Mouse (Mus musculus): ENCODE results near the gene Gm8232. TPM values are rescaled to one million over a fixed set of nuclear protein-coding genes. Genes with fewer than 3 reads are reported as not detected.
"Not testable (repeated sequence)": the region's sequence is repeated elsewhere in the genome, so short reads cannot be mapped to it uniquely, and the experiment has no call there.

Gene Gm8232
- polyA plus RNA-seq (2015; fragmentation: Nextera tagmentation; extraction: Ambion mirVana) = not detected in 2 replicates

DNA sequence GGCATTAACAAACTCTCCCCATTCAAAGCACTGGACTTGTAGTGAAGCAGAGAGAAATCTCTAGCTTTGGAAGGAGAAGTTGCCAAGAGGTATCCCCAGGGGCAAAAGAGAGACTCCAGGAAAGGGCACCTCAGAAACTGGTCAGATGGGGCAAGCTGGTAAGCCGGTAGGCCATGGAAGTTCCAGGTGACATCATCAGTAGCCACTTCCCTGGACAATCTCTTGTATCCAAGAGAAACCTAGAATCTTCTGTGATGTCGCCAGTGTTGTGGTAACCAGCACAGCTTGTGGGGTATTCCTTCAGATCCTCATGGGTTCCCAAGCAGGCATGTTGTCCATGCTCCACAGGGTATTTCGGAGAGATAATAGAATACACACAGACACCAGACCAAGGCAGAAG, at the start of gene Gm8232:
TSS of gene Gm8232 (plus strand) at position 301 of the 400 bp plus-strand sequence.
- DNase-seq (ENCODE audit: low spot score) = not testable (repeated sequence)

DNA sequence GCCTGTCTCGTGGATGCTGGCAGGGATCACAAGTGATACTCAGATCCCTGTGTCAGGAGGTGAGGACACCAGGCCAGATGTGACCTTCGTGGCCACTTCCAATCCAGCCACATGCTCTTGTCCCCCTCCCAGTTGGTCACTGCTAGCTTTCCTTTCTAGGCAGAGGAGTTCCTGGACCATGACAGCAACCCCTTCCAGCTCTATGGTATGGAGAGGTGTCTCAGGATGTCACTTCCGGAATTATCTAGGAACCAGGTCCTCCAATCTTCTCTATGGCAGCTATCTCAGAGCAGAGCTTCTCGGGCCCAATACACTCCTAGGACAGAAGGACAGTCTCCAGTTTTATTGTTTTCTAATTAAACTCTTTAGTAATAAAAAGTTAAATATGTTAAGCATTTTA, 49.2 kb upstream of the Gm8232 start:
- DNase-seq (ENCODE audit: low spot score) = not testable (repeated sequence)

DNA sequence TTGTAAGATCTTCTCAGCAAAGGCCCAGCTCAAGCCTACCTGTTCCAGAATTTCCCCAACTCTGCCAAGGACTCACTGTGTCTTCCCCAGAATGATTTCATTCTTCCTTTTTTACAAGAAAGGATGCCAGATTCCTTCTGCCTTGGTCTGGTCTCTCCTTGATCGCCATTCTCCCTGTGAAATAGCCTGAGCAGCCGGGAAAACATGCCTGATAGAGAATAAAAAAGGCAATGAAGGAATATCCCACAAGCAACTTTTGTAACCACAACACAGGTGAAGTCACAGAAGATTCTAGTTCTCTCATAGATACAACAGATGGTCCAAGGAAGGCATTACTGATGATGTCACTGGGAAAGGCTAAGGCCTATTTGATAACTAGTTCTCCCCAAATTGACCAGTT, 22.8 kb upstream of the Gm8232 start, which contains the start of gene Gm3371:
TSS of gene Gm3371 (minus strand) at position 101 of the 400 bp plus-strand sequence.
- DNase-seq (ENCODE audit: low spot score) = not testable (repeated sequence)

Other genes with a start within 250 kb of the Gm8232 start
- gene Gm8212, start 236.0 kb upstream of the Gm8232 start, polyA plus RNA-seq (2015; fragmentation: Nextera tagmentation; extraction: Ambion mirVana) = not detected in 2 replicates
- not detected in 2 replicates for gene 4930503E14Rik, start 220.4 kb upstream of the Gm8232 start, polyA plus RNA-seq (2015; fragmentation: Nextera tagmentation; extraction: Ambion mirVana)
- gene Gm8220, start 148.1 kb upstream of the Gm8232 start, polyA plus RNA-seq (2015; fragmentation: Nextera tagmentation; extraction: Ambion mirVana) = not detected in 2 replicates
- gene Gm5930, start 95.1 kb upstream of the Gm8232 start, polyA plus RNA-seq (2015; fragmentation: Nextera tagmentation; extraction: Ambion mirVana) = 0.09 and 0.36 TPM in 2 replicates
- not detected in 2 replicates for gene Gm8229, start 68.3 kb upstream of the Gm8232 start, polyA plus RNA-seq (2015; fragmentation: Nextera tagmentation; extraction: Ambion mirVana)
- gene Gm3371, start 22.9 kb upstream of the Gm8232 start, polyA plus RNA-seq (2015; fragmentation: Nextera tagmentation; extraction: Ambion mirVana) = not detected in 2 replicates
- gene BC061237, start 58.8 kb downstream of the Gm8232 start, polyA plus RNA-seq (2015; fragmentation: Nextera tagmentation; extraction: Ambion mirVana) = not detected in 2 replicates
- gene Gm17093, start 84.6 kb downstream of the Gm8232 start, polyA plus RNA-seq (2015; fragmentation: Nextera tagmentation; extraction: Ambion mirVana) = not detected in 2 replicates
- gene Gm8247, start 149.5 kb downstream of the Gm8232 start, polyA plus RNA-seq (2015; fragmentation: Nextera tagmentation; extraction: Ambion mirVana) = not detected in 2 replicates
- not detected in 2 replicates for gene Gm5624, start 194.3 kb downstream of the Gm8232 start, polyA plus RNA-seq (2015; fragmentation: Nextera tagmentation; extraction: Ambion mirVana)